14 mouse cellular contexts compared by ENCODE assay signal in the genomic region with DNA sequence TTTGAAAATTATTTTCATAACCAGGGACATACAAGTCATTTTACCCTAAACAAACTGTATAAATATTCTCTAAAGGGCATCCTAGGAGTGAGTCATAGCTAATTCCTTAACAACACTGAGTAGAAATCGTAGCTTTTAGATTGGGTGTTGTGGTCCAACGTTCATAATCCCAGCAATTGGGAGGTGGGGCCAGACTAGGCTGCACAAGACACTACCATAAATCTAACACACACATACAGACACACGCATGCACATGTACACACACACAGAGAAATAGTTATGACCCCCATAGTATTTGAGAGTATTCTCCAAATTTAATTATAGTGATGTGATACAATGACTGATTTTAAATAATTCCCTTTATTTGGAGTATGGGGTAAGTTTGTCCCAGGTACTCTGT.
"Had no signal": no experiment of that assay in that cellular context is flagged by ENCODE, and none has a peak within 500 bp of the region (broad histone marks: within the 10 kb centered on the region; RNA-seq: fewer than 3 reads in every experiment).

No protein-coding gene starts in this region.

- H3K4me2 ChIP-seq: midbrain, embryonic 11.5 days had no signal

- ATAC-seq: intestine, embryonic 16.5 days had no signal

- DNase-seq: kidney, adult 2 months; kidney, postnatal 10 days; kidney, postnatal 36 days; layer of hippocampus, postnatal 36 days; lung, adult 2 months; lung, postnatal 14 days; lung, postnatal 4 days; midbrain, embryonic 14.5 days; thymus, adult 18-20 months; thymus, postnatal 4 days had no signal

- H3K4me3 ChIP-seq: left cerebral cortex, adult 2 months; liver, embryonic 15.5 days had no signal

- H3K27ac ChIP-seq: left cerebral cortex, adult 2 months had no signal

- H3K9me3 ChIP-seq: liver, embryonic 15.5 days had no signal

- H3K36me3 ChIP-seq: liver, embryonic 15.5 days had no signal

- H3K27me3 ChIP-seq: liver, embryonic 15.5 days had no signal

- H3K9ac ChIP-seq: liver, embryonic 15.5 days had no signal
